In genomic region chr5:131596591-131596990, GRCm38 (mm10) we compare ENCODE assay signal across 13 mouse cellular contexts.
DNase-seq lines count a peak whose midpoint lies in the region; ATAC-seq and TF ChIP-seq lines count a peak whose summit lies in the region.
"Had no signal": no experiment of that assay in that cellular context is flagged by ENCODE, and none has a peak within 500 bp of the region (broad histone marks: within the 10 kb centered on the region; RNA-seq: fewer than 3 reads in every experiment).

No protein-coding gene starts in this region.

- peak overlapping the region; percentile 32 for H3K4me2 ChIP-seq in forebrain, embryonic 12.5 days
- H3K4me2 ChIP-seq in neural tube, embryonic 12.5 days (replicated peaks), result peak overlapping the region; percentile 30
- H3K4me2 ChIP-seq: heart, embryonic 15.5 days; kidney, embryonic 15.5 days; liver, embryonic 15.5 days had no signal

- H3K9me3 ChIP-seq in forebrain, embryonic 12.5 days, result no peaks in the 10 kb centered on the region
- H3K9me3 ChIP-seq in limb, embryonic 10.5 days (replicated peaks), result no peaks in the 10 kb centered on the region
- no peaks in the 10 kb centered on the region for H3K9me3 ChIP-seq in neural tube, embryonic 12.5 days
- H3K9me3 ChIP-seq in heart, embryonic 10.5 days, result no peaks in the 10 kb centered on the region
- H3K9me3 ChIP-seq: heart, embryonic 15.5 days; kidney, embryonic 15.5 days; liver, embryonic 15.5 days had no signal

- under 1% methylated on average over 10 of the region's 10 CpGs for WGBS in forebrain, embryonic 12.5 days
- 0% methylated on average over 10 of the region's 10 CpGs for WGBS in limb, embryonic 10.5 days
- WGBS in neural tube, embryonic 12.5 days, result 1% methylated on average over 10 of the region's 10 CpGs
- 1% methylated on average over 10 of the region's 10 CpGs for WGBS in heart, embryonic 10.5 days
- 45% methylated on average over 10 of the region's 10 CpGs for WGBS in heart, adult 2 months

- H3K27ac ChIP-seq in forebrain, embryonic 12.5 days, result peak overlapping the region; percentile 79
- H3K27ac ChIP-seq in limb, embryonic 10.5 days, result peak overlapping the region; percentile 36; the same call in 1 of the 2 replicates
- H3K27ac ChIP-seq in neural tube, embryonic 12.5 days, result peak overlapping the region; percentile 57; the same call in 1 of the 2 replicates
- no peak overlapping the region for H3K27ac ChIP-seq in heart, embryonic 10.5 days
- no peak overlapping the region for H3K27ac ChIP-seq in heart, adult 2 months
- H3K27ac ChIP-seq: heart, embryonic 15.5 days; kidney, embryonic 15.5 days; liver, embryonic 15.5 days had no signal

- 0 out of 2 replicates have a peak overlapping the region, but pooled peaks have one; percentile 29 for H3K9ac ChIP-seq in forebrain, embryonic 12.5 days
- H3K9ac ChIP-seq in neural tube, embryonic 12.5 days, result 0 out of 2 replicates have a peak overlapping the region, but pooled peaks have one; percentile 33
- H3K9ac ChIP-seq in heart, adult 2 months (ENCODE audit: low read depth, low read length), result no peak overlapping the region
- H3K9ac ChIP-seq: heart, embryonic 15.5 days; kidney, embryonic 15.5 days; liver, embryonic 15.5 days had no signal

- TF ChIP-seq EP300 in heart, adult 2 months (IDR thresholded peaks at IDR 0.05; ENCODE audit: insufficient read depth, low read depth, low read length), result no peak

- no peak for TF ChIP-seq POLR2A in heart, adult 2 months (IDR thresholded peaks at IDR 0.05; ENCODE audit: insufficient read depth, low read depth, low read length)

- peaks cover 61% of the 10 kb centered on the region for H3K4me1 ChIP-seq in forebrain, embryonic 12.5 days
- H3K4me1 ChIP-seq in limb, embryonic 10.5 days, result peaks cover 45% of the 10 kb centered on the region
- H3K4me1 ChIP-seq in neural tube, embryonic 12.5 days, result peaks cover 50% of the 10 kb centered on the region
- H3K4me1 ChIP-seq in heart, embryonic 10.5 days, result peaks cover 16% of the 10 kb centered on the region; the same call in 1 of the 2 replicates
- peaks cover 2% of the 10 kb centered on the region for H3K4me1 ChIP-seq in heart, adult 2 months (ENCODE audit: control insufficient read depth, insufficient read depth, low read length)
- H3K4me1 ChIP-seq: liver, embryonic 15.5 days had no signal

- peak; percentile 78 for DNase-seq in embryo, embryonic 11 days
- DNase-seq in limb, embryonic 10.5 days (ENCODE audit: low spot score), result no peak
- DNase-seq in heart, adult 8-10 months (ENCODE audit: low spot score), result no peak
- no peak for DNase-seq in heart, embryonic 10.5 days (ENCODE audit: low spot score)
- no peak for DNase-seq in heart, adult 2 months
- DNase-seq: gastrocnemius, postnatal 14 days; lung, postnatal 4 days; thymus, postnatal 25 days had no signal

- ATAC-seq in forebrain, embryonic 12.5 days (ENCODE audit: low FRiP score), result peak; percentile 59
- no peak for ATAC-seq in neural tube, embryonic 12.5 days (ENCODE audit: low FRiP score, low read depth)

- no peak overlapping the region for H3K4me3 ChIP-seq in forebrain, embryonic 12.5 days (replicated peaks)
- peak overlapping the region; percentile 8; the same call in 1 of the 2 replicates for H3K4me3 ChIP-seq in limb, embryonic 10.5 days
- H3K4me3 ChIP-seq in neural tube, embryonic 12.5 days, result no peak overlapping the region
- no peak overlapping the region for H3K4me3 ChIP-seq in heart, embryonic 10.5 days
- no peak overlapping the region for H3K4me3 ChIP-seq in heart, adult 2 months
- H3K4me3 ChIP-seq: heart, embryonic 15.5 days; kidney, embryonic 15.5 days; liver, embryonic 15.5 days had no signal

- TF ChIP-seq CTCF in heart, adult 2 months (IDR thresholded peaks at IDR 0.05), result no peak

- H3K79me2 ChIP-seq in heart, adult 2 months (replicated peaks; ENCODE audit: control insufficient read depth, insufficient read depth, low read length), result no peaks in the 10 kb centered on the region; the same call in 1 of the 2 replicates

- intact Hi-C loops in heart, adult 2 months (cut with DNase I), result no loop called here

- H3K36me3 ChIP-seq in forebrain, embryonic 12.5 days (replicated peaks), result no peaks in the 10 kb centered on the region
- H3K36me3 ChIP-seq in limb, embryonic 10.5 days, result no peaks in the 10 kb centered on the region
- no peaks in the 10 kb centered on the region for H3K36me3 ChIP-seq in neural tube, embryonic 12.5 days
- H3K36me3 ChIP-seq in heart, embryonic 10.5 days, result no peaks in the 10 kb centered on the region
- no peaks in the 10 kb centered on the region for H3K36me3 ChIP-seq in heart, adult 2 months (ENCODE audit: control insufficient read depth, insufficient read depth, low read length)
- H3K36me3 ChIP-seq: heart, embryonic 15.5 days; kidney, embryonic 15.5 days; liver, embryonic 15.5 days had no signal

- H3K27me3 ChIP-seq in forebrain, embryonic 12.5 days, result peaks cover 33% of the 10 kb centered on the region
- H3K27me3 ChIP-seq in limb, embryonic 10.5 days (ENCODE audit: low read depth, poor library complexity, severe bottlenecking), result peaks cover 86% of the 10 kb centered on the region
- peaks cover 24% of the 10 kb centered on the region for H3K27me3 ChIP-seq in neural tube, embryonic 12.5 days (replicated peaks)
- H3K27me3 ChIP-seq in heart, embryonic 10.5 days (ENCODE audit: insufficient read depth, poor library complexity, severe bottlenecking), result peaks cover 76% of the 10 kb centered on the region
- no peaks in the 10 kb centered on the region for H3K27me3 ChIP-seq in heart, adult 2 months (ENCODE audit: control insufficient read depth, insufficient read depth, low read length)
- H3K27me3 ChIP-seq: liver, embryonic 15.5 days had no signal

Comparison
In these comparisons a context has a peak if more than half of its experiments do, and no peak if none do; other contexts are left out.
1. H3K27ac ChIP-seq: peak in forebrain, embryonic 12.5 days (single experiment), limb, embryonic 10.5 days (single experiment) and neural tube, embryonic 12.5 days (single experiment); none in heart, embryonic 10.5 days (single experiment) and heart, adult 2 months (single experiment).